ENCODE assay signal across 9 mouse cellular contexts in genomic region chr7:35686756-35687155, GRCm38 (mm10). TPM values are rescaled to one million over a fixed set of nuclear protein-coding genes. Genes with fewer than 3 reads are reported as not detected.
DNase-seq lines count a peak whose midpoint lies in the region; ATAC-seq and TF ChIP-seq lines count a peak whose summit lies in the region.
"Had no signal": no experiment of that assay in that cellular context is flagged by ENCODE, and none has a peak within 500 bp of the region (broad histone marks: within the 10 kb centered on the region; RNA-seq: fewer than 3 reads in every experiment).

No protein-coding gene starts in this region.

- no peak overlapping the region for H3K27ac ChIP-seq in liver, embryonic 14.5 days
- H3K27ac ChIP-seq in neural tube, embryonic 14.5 days (ENCODE audit: low read depth, low read length), result no peak overlapping the region

- peak; percentile 51 to 61 for DNase-seq in B cell, adult 2 months
- peak; percentile 18 for DNase-seq in adrenal gland, adult 8-10 months
- peak; percentile 64 for DNase-seq in embryo, embryonic 11 days
- peak; percentile 16 to 28 for DNase-seq in heart, adult 9 months (ENCODE audit: low spot score in 2 of 2)
- peak; percentile 48 for DNase-seq in kidney, adult 9 months
- DNase-seq in liver, embryonic 14.5 days (ENCODE audit: low read depth in 3 of 3, low spot score in 3 of 3), result peak in 2 of 3 experiments; percentile 12 to 22
- DNase-seq in thymus, postnatal 25 days, result peak; percentile 47

- H3K9ac ChIP-seq in liver, embryonic 14.5 days (replicated peaks), result no peak overlapping the region
- H3K9ac ChIP-seq in neural tube, embryonic 14.5 days (replicated peaks; ENCODE audit: low read depth, low read length), result no peak overlapping the region

- ATAC-seq in liver, embryonic 14.5 days (ENCODE audit: insufficient read depth), result no peak
- peak; percentile 25; the same call in 1 of the 2 replicates for ATAC-seq in neural tube, embryonic 14.5 days (ENCODE audit: low read depth)

- H3K4me2 ChIP-seq in liver, embryonic 14.5 days (ENCODE audit: low read depth), result peak overlapping the region; percentile 36
- peak overlapping the region; percentile 12; the same call in 1 of the 2 replicates for H3K4me2 ChIP-seq in neural tube, embryonic 14.5 days (ENCODE audit: low read depth, low read length)

- WGBS in liver, embryonic 14.5 days (ENCODE audit: insufficient replicate concordance), result 23% methylated on average over 13 of the region's 13 CpGs
- 30% methylated on average over 13 of the region's 13 CpGs for WGBS in neural tube, embryonic 14.5 days

- H3K27me3 ChIP-seq in liver, embryonic 14.5 days (ENCODE audit: control insufficient read depth, insufficient read depth, low read length), result no peaks in the 10 kb centered on the region
- no peaks in the 10 kb centered on the region for H3K27me3 ChIP-seq in neural tube, embryonic 14.5 days (ENCODE audit: control insufficient read depth, insufficient read depth, low read length)

- H3K36me3 ChIP-seq in liver, embryonic 14.5 days (replicated peaks; ENCODE audit: control insufficient read depth, insufficient read depth, low read depth), result no peaks in the 10 kb centered on the region
- no peaks in the 10 kb centered on the region for H3K36me3 ChIP-seq in neural tube, embryonic 14.5 days (ENCODE audit: control insufficient read depth, insufficient read depth, low read length)

- TF ChIP-seq CTCF in liver, embryonic 14.5 days (IDR thresholded peaks at IDR 0.05; ENCODE audit: low read depth), result peak; percentile 94

- no peak for TF ChIP-seq EP300 in liver, embryonic 14.5 days (IDR thresholded peaks at IDR 0.05; ENCODE audit: low read depth)

- H3K4me3 ChIP-seq in liver, embryonic 14.5 days (ENCODE audit: insufficient read depth in 1 of 2, low read depth in 2 of 2, low read length in 2 of 2), result no peak overlapping the region
- no peak overlapping the region for H3K4me3 ChIP-seq in neural tube, embryonic 14.5 days (ENCODE audit: low read depth, low read length)
- H3K4me3 ChIP-seq: erythroblast, embryonic 14.5 days had no signal

- no peaks in the 10 kb centered on the region for H3K9me3 ChIP-seq in liver, embryonic 14.5 days (ENCODE audit: control insufficient read depth, low read length)
- no peaks in the 10 kb centered on the region for H3K9me3 ChIP-seq in neural tube, embryonic 14.5 days (ENCODE audit: control insufficient read depth, low read length)

- H3K4me1 ChIP-seq in liver, embryonic 14.5 days (replicated peaks; ENCODE audit: control insufficient read depth in 2 of 2, insufficient read depth in 2 of 2, low read length in 1 of 2), result no peaks in the 10 kb centered on the region; a peak in 1 of 4 replicates
- peaks cover 4% of the 10 kb centered on the region; the same call in 1 of the 2 replicates for H3K4me1 ChIP-seq in neural tube, embryonic 14.5 days (ENCODE audit: control insufficient read depth, insufficient read depth, low read length)

RNA-seq across cellular contexts. Expression of gene Pdcd5, which starts 39.4 kb away (rescaled TPM):
- total RNA-seq in adrenal gland, adult 8-10 months (2022), result 10 to 100 TPM; 50.4 to 60.7 (median 53.5) TPM
- polyA plus RNA-seq in liver, embryonic 14.5 days (2012; rRNA removed), result 30.5 and 85.7 TPM in 2 replicates
- 151 and 161 TPM in 2 replicates for polyA plus RNA-seq in liver, embryonic 14.5 days (2014; fragmentation: Nextera tagmentation; extraction: Ambion mirVana)
- polyA plus RNA-seq in neural tube, embryonic 14.5 days (2014; fragmentation: Nextera tagmentation; extraction: Ambion mirVana), result 285 and 291 TPM in 2 replicates
